Mouse (Mus musculus) embryo, embryonic 11.5 days (tissue): ENCODE measurements around the gene Enox1.

Experiments used
- DNase-seq: peaks from one replicate; pipeline ENCODE4 v3.0.0-alpha.2; 2012; ENCODE audit warnings: low read depth, low spot score

Enox1 gene

GRCm38 (mm10) chr14:77451916-77452315 lies 295.4 kb downstream of the Enox1 start:
- DNase-seq: no peak

GRCm38 (mm10) chr14:77456066-77456465 lies 299.5 kb downstream of the Enox1 start:
- no peak for DNase-seq

- DNase-seq: no peak
Measured at GRCm38 (mm10) chr14:77456876-77457275, 300.3 kb downstream of the Enox1 start.

- no peak for DNase-seq
Measured at GRCm38 (mm10) chr14:77458217-77458616, 301.7 kb downstream of the Enox1 start.

- no peak for DNase-seq
Measured at GRCm38 (mm10) chr14:77463919-77464318, 307.4 kb downstream of the Enox1 start.

- no peak for DNase-seq
Measured at GRCm38 (mm10) chr14:77464782-77465181, 308.2 kb downstream of the Enox1 start.

GRCm38 (mm10) chr14:77470577-77470976 lies 314.0 kb downstream of the Enox1 start:
- DNase-seq: no peak

GRCm38 (mm10) chr14:77473501-77473900 lies 316.9 kb downstream of the Enox1 start:
- no peak for DNase-seq

GRCm38 (mm10) chr14:77474026-77474425 lies 317.5 kb downstream of the Enox1 start:
- DNase-seq: no peak

GRCm38 (mm10) chr14:77475134-77475820 lies 318.7 kb downstream of the Enox1 start:
- DNase-seq: no peak

GRCm38 (mm10) chr14:77477704-77478103 lies 321.1 kb downstream of the Enox1 start:
- DNase-seq: no peak

GRCm38 (mm10) chr14:77478210-77478609 lies 321.6 kb downstream of the Enox1 start:
- no peak for DNase-seq

- DNase-seq: no peak
Measured at GRCm38 (mm10) chr14:77478692-77479091, 322.1 kb downstream of the Enox1 start.

- no peak for DNase-seq
Measured at GRCm38 (mm10) chr14:77483076-77483475, 326.5 kb downstream of the Enox1 start.

GRCm38 (mm10) chr14:77484951-77485447 lies 328.4 kb downstream of the Enox1 start:
- no peak for DNase-seq

GRCm38 (mm10) chr14:77490699-77491098 lies 334.1 kb downstream of the Enox1 start:
- DNase-seq: no peak

GRCm38 (mm10) chr14:77491731-77492130 lies 335.2 kb downstream of the Enox1 start:
- DNase-seq: no peak

- DNase-seq: no peak
Measured at GRCm38 (mm10) chr14:77499996-77500581, 343.5 kb downstream of the Enox1 start.

GRCm38 (mm10) chr14:77504458-77505135 lies 348.0 kb downstream of the Enox1 start:
- DNase-seq: no peak

GRCm38 (mm10) chr14:77506341-77506740 lies 349.8 kb downstream of the Enox1 start:
- DNase-seq: no peak

GRCm38 (mm10) chr14:77508036-77508435 lies 351.5 kb downstream of the Enox1 start:
- no peak for DNase-seq

- DNase-seq: no peak
Measured at GRCm38 (mm10) chr14:77509042-77509441, 352.5 kb downstream of the Enox1 start.

GRCm38 (mm10) chr14:77509924-77510323 lies 353.4 kb downstream of the Enox1 start:
- DNase-seq: no peak
